Comparison of ENCODE assay signal across 22 mouse cellular contexts in the genomic region with DNA sequence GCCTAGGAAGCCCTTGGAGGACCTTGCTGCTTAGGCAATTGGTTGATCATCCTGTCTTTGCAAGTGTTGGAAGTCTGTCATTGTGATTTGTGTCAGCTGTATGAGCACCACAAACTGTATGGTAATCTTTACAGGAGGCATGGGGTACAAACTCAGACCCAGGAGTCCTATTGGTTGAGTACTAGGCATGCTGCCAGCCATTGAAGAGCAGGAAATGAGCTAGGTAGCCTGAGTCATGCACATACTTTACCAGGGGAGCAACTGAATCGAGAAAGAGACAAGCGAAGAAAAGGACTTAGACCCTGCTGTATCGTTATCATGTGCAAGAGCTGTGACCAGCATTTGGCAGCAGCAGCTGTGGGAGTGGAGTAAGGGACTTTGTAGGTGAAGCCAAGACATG. TPM values are rescaled to one million over a fixed set of nuclear protein-coding genes. Genes with fewer than 3 reads are reported as not detected.
DNase-seq lines count a peak whose midpoint lies in the region; ATAC-seq and TF ChIP-seq lines count a peak whose summit lies in the region.
"Had no signal": no experiment of that assay in that cellular context is flagged by ENCODE, and none has a peak within 500 bp of the region (broad histone marks: within the 10 kb centered on the region; RNA-seq: fewer than 3 reads in every experiment).

No protein-coding gene starts in this region.

- intact Hi-C loops in gastrocnemius, postnatal 14 days (cut with DNase I; ENCODE audit: low total_unique reads): no loop called here

- H3K27ac ChIP-seq in embryonic facial prominence, embryonic 12.5 days: no peak overlapping the region
- H3K27ac ChIP-seq in embryonic facial prominence, embryonic 10.5 days (replicated peaks): no peak overlapping the region
- H3K27ac ChIP-seq in lung, embryonic 14.5 days (ENCODE audit: low read depth): no peak overlapping the region
- H3K27ac ChIP-seq: forebrain, embryonic 13.5 days; left cerebral cortex, adult 2 months; limb, embryonic 15.5 days; midbrain, embryonic 13.5 days; neural tube, embryonic 15.5 days had no signal

- POLR2A ChIA-PET in Patski (lab: Charles Lee): interaction anchor here (1.3 to 1.4 kb wide), 2 partner anchors 9 to 119 kb away, joined by 4 to 5 read pairs; a partner anchor contains a TSS

- peaks cover 99% of the 10 kb centered on the region for H3K36me3 ChIP-seq in embryonic facial prominence, embryonic 12.5 days
- peaks cover 100% of the 10 kb centered on the region for H3K36me3 ChIP-seq in embryonic facial prominence, embryonic 10.5 days (replicated peaks)
- H3K36me3 ChIP-seq in lung, embryonic 14.5 days (ENCODE audit: insufficient read depth): peaks cover 100% of the 10 kb centered on the region

- no peaks in the 10 kb centered on the region for H3K9me3 ChIP-seq in embryonic facial prominence, embryonic 12.5 days
- H3K9me3 ChIP-seq in embryonic facial prominence, embryonic 10.5 days: no peaks in the 10 kb centered on the region
- no peaks in the 10 kb centered on the region for H3K9me3 ChIP-seq in lung, embryonic 14.5 days (ENCODE audit: low read depth, low read length)
- H3K9me3 ChIP-seq: forebrain, embryonic 13.5 days; limb, embryonic 15.5 days; midbrain, embryonic 13.5 days; neural tube, embryonic 15.5 days had no signal

- 0 out of 2 replicates have a peak overlapping the region, but pooled peaks have one; percentile 7 for H3K9ac ChIP-seq in embryonic facial prominence, embryonic 12.5 days
- H3K9ac ChIP-seq in lung, embryonic 14.5 days: no peak overlapping the region
- H3K9ac ChIP-seq: forebrain, embryonic 13.5 days; limb, embryonic 15.5 days; midbrain, embryonic 13.5 days; neural tube, embryonic 15.5 days had no signal

- no peaks in the 10 kb centered on the region for H3K27me3 ChIP-seq in embryonic facial prominence, embryonic 12.5 days
- no peaks in the 10 kb centered on the region for H3K27me3 ChIP-seq in embryonic facial prominence, embryonic 10.5 days (replicated peaks; ENCODE audit: low read depth, poor library complexity, severe bottlenecking)
- no peaks in the 10 kb centered on the region for H3K27me3 ChIP-seq in lung, embryonic 14.5 days (ENCODE audit: insufficient read depth, low read length)
- H3K27me3 ChIP-seq in Patski: no peaks in the 10 kb centered on the region
- H3K27me3 ChIP-seq: forebrain, embryonic 13.5 days; limb, embryonic 15.5 days; midbrain, embryonic 13.5 days; neural tube, embryonic 15.5 days had no signal

- no peak overlapping the region for H3K4me3 ChIP-seq in embryonic facial prominence, embryonic 12.5 days
- no peak overlapping the region for H3K4me3 ChIP-seq in embryonic facial prominence, embryonic 10.5 days
- no peak overlapping the region for H3K4me3 ChIP-seq in lung, embryonic 14.5 days (ENCODE audit: low read depth, low read length)
- H3K4me3 ChIP-seq: erythroblast, embryonic 14.5 days; forebrain, embryonic 13.5 days; left cerebral cortex, adult 2 months; limb, embryonic 15.5 days; midbrain, embryonic 13.5 days; neural tube, embryonic 15.5 days had no signal

- no peak for ATAC-seq in embryonic facial prominence, embryonic 12.5 days (ENCODE audit: insufficient number of reproducible peaks, insufficient read depth, low FRiP score, low TSS enrichment)
- no peak for ATAC-seq in lung, embryonic 14.5 days (ENCODE audit: insufficient read depth)
- peak; percentile 78 for ATAC-seq in Patski
- ATAC-seq in megakaryocyte-erythroid progenitor cell, adult 5-6 weeks (replicated peaks; ENCODE audit: low FRiP score, low TSS enrichment, poor library complexity, severe bottlenecking): peak; percentile 73
- ATAC-seq: activated CD4-positive, CD25-positive, alpha-beta regulatory T cell, adult 4 months; forebrain, embryonic 13.5 days; midbrain, embryonic 13.5 days had no signal

- 83% methylated on average over 3 of the region's 3 CpGs for WGBS in embryonic facial prominence, embryonic 12.5 days
- 90% methylated on average over 3 of the region's 3 CpGs for WGBS in embryonic facial prominence, embryonic 10.5 days
- WGBS in lung, embryonic 14.5 days: 75% methylated on average over 3 of the region's 3 CpGs

- H3K4me2 ChIP-seq in embryonic facial prominence, embryonic 12.5 days (replicated peaks): no peak overlapping the region
- no peak overlapping the region for H3K4me2 ChIP-seq in lung, embryonic 14.5 days
- H3K4me2 ChIP-seq: forebrain, embryonic 13.5 days; limb, embryonic 15.5 days; midbrain, embryonic 13.5 days; neural tube, embryonic 15.5 days had no signal

- in situ Hi-C loops in Patski (cut with MboI; ENCODE audit: low pct_unique_long_range_greater_than_20kb): loop anchor here (10.0 kb wide), 1 partner anchor 1778 kb away; no protein-coding TSS in a partner anchor

- no peak for TF ChIP-seq CTCF in lung, embryonic 14.5 days (IDR thresholded peaks at IDR 0.05; ENCODE audit: low read depth)
- no peak for TF ChIP-seq CTCF in Patski (IDR thresholded peaks at IDR 0.05)

- peaks cover 5% of the 10 kb centered on the region for H3K4me1 ChIP-seq in embryonic facial prominence, embryonic 12.5 days
- peaks cover 28% of the 10 kb centered on the region for H3K4me1 ChIP-seq in embryonic facial prominence, embryonic 10.5 days
- no peaks in the 10 kb centered on the region for H3K4me1 ChIP-seq in lung, embryonic 14.5 days (ENCODE audit: insufficient read depth)

- DNase-seq in embryonic facial prominence, embryonic 10.5 days (ENCODE audit: low spot score): no peak
- DNase-seq in lung, embryonic 14.5 days: peak; percentile 40
- no peak for DNase-seq in lung, postnatal 4 days
- DNase-seq in Patski (ENCODE audit: low read depth, low spot score): peak; percentile 69
- DNase-seq in adrenal gland, postnatal 36 days: no peak
- DNase-seq in gastrocnemius, postnatal 14 days: no peak
- DNase-seq: cerebellum, adult 2 months; cerebellum, postnatal 36 days; gastrocnemius, postnatal 10 days; heart, adult 18-20 months; kidney, adult 8-10 months; lung, postnatal 36 days; right cerebral cortex, postnatal 25 days had no signal

- CTCF ChIA-PET in Patski (lab: Charles Lee): interaction anchor here (0.8 to 2.0 kb wide), 4 partner anchors 9 to 18 kb away, joined by 3 to 9 read pairs (median 4); a partner anchor contains a TSS

RNA-seq across cellular contexts. Expression of a gene that starts 8.1 kb away (rescaled TPM):
- 13.1 and 14.9 TPM in 2 replicates for polyA plus RNA-seq in embryonic facial prominence, embryonic 12.5 days (2016; fragmentation: Nextera tagmentation; extraction: Ambion mirVana)
- polyA plus RNA-seq in embryonic facial prominence, embryonic 10.5 days (2016; fragmentation: Nextera tagmentation; extraction: Ambion mirVana): 8.6 and 9.9 TPM in 2 replicates
- 6.5 and 6.8 TPM in 2 replicates for polyA plus RNA-seq in lung, embryonic 14.5 days (2014; fragmentation: Nextera tagmentation; extraction: Ambion mirVana)
- 51.1 TPM for polyA plus RNA-seq in Patski (2021)
- total RNA-seq in megakaryocyte-erythroid progenitor cell, adult 5-6 weeks (2014; fragmentation: Nextera tagmentation): 14.9 and 28.0 TPM in 2 replicates
- 25.1 and 44.2 TPM in 2 replicates for total RNA-seq in megakaryocyte-erythroid progenitor cell, adult 5-6 weeks (2017)
- total RNA-seq in adrenal gland, postnatal 36 days (2021): 10 to 100 TPM; 43.0 to 44.9 TPM
- 10 to 100 TPM; 43.7 to 45.0 TPM for total RNA-seq in gastrocnemius, postnatal 14 days (2021)

RNA-seq across cellular contexts. Expression of a gene that starts 9.3 kb away (rescaled TPM):
- polyA plus RNA-seq in embryonic facial prominence, embryonic 12.5 days (2016; fragmentation: Nextera tagmentation; extraction: Ambion mirVana): 618 and 631 TPM in 2 replicates
- 909 and 921 TPM in 2 replicates for polyA plus RNA-seq in embryonic facial prominence, embryonic 10.5 days (2016; fragmentation: Nextera tagmentation; extraction: Ambion mirVana)
- 548 and 630 TPM in 2 replicates for polyA plus RNA-seq in lung, embryonic 14.5 days (2014; fragmentation: Nextera tagmentation; extraction: Ambion mirVana)
- polyA plus RNA-seq in Patski (2021): 316 TPM
- total RNA-seq in megakaryocyte-erythroid progenitor cell, adult 5-6 weeks (2014; fragmentation: Nextera tagmentation): 333 and 334 TPM in 2 replicates
- total RNA-seq in megakaryocyte-erythroid progenitor cell, adult 5-6 weeks (2017): 395 and 441 TPM in 2 replicates
- total RNA-seq in adrenal gland, postnatal 36 days (2021): 100 to 1,000 TPM; 246 to 260 TPM
- total RNA-seq in gastrocnemius, postnatal 14 days (2021): 100 to 1,000 TPM; 130 to 143 TPM

RNA-seq across cellular contexts. Expression of a gene that starts 9.4 kb away (rescaled TPM):
- 10.0 and 10.8 TPM in 2 replicates for polyA plus RNA-seq in embryonic facial prominence, embryonic 12.5 days (2016; fragmentation: Nextera tagmentation; extraction: Ambion mirVana)
- polyA plus RNA-seq in embryonic facial prominence, embryonic 10.5 days (2016; fragmentation: Nextera tagmentation; extraction: Ambion mirVana): 8.3 and 8.6 TPM in 2 replicates
- polyA plus RNA-seq in lung, embryonic 14.5 days (2014; fragmentation: Nextera tagmentation; extraction: Ambion mirVana): 4.7 and 5.6 TPM in 2 replicates
- 8.1 TPM for polyA plus RNA-seq in Patski (2021)
- total RNA-seq in megakaryocyte-erythroid progenitor cell, adult 5-6 weeks (2014; fragmentation: Nextera tagmentation): 2.2 and 3.4 TPM in 2 replicates
- total RNA-seq in megakaryocyte-erythroid progenitor cell, adult 5-6 weeks (2017): 2.3 and 4.0 TPM in 2 replicates
- 10 to 100 TPM; 10.1 to 10.3 TPM for total RNA-seq in adrenal gland, postnatal 36 days (2021)
- total RNA-seq in gastrocnemius, postnatal 14 days (2021): 1 to 10 TPM; 1.8 to 2.2 TPM

RNA-seq across cellular contexts. Expression of a gene that starts 37.5 kb away (rescaled TPM):
- 29.0 and 30.4 TPM in 2 replicates for polyA plus RNA-seq in embryonic facial prominence, embryonic 12.5 days (2016; fragmentation: Nextera tagmentation; extraction: Ambion mirVana)
- polyA plus RNA-seq in embryonic facial prominence, embryonic 10.5 days (2016; fragmentation: Nextera tagmentation; extraction: Ambion mirVana): 31.3 and 33.0 TPM in 2 replicates
- 23.4 and 25.3 TPM in 2 replicates for polyA plus RNA-seq in lung, embryonic 14.5 days (2014; fragmentation: Nextera tagmentation; extraction: Ambion mirVana)
- 22.4 TPM for polyA plus RNA-seq in Patski (2021)
- 14.0 and 20.9 TPM in 2 replicates for total RNA-seq in megakaryocyte-erythroid progenitor cell, adult 5-6 weeks (2014; fragmentation: Nextera tagmentation)
- total RNA-seq in megakaryocyte-erythroid progenitor cell, adult 5-6 weeks (2017): 14.8 and 16.7 TPM in 2 replicates
- 10 to 100 TPM; 15.9 to 17.4 TPM for total RNA-seq in adrenal gland, postnatal 36 days (2021)
- total RNA-seq in gastrocnemius, postnatal 14 days (2021): 10 to 100 TPM in 1 of 2 experiments, 1 to 10 TPM in 1; 9.5 to 10.9 TPM

RNA-seq across cellular contexts. Expression of a gene that starts 56.5 kb away (rescaled TPM):
- polyA plus RNA-seq in embryonic facial prominence, embryonic 12.5 days (2016; fragmentation: Nextera tagmentation; extraction: Ambion mirVana): 3.8 TPM in 2 replicates
- 3.2 and 3.7 TPM in 2 replicates for polyA plus RNA-seq in embryonic facial prominence, embryonic 10.5 days (2016; fragmentation: Nextera tagmentation; extraction: Ambion mirVana)
- polyA plus RNA-seq in lung, embryonic 14.5 days (2014; fragmentation: Nextera tagmentation; extraction: Ambion mirVana): 4.6 and 5.5 TPM in 2 replicates
- 23.5 TPM for polyA plus RNA-seq in Patski (2021)
- total RNA-seq in megakaryocyte-erythroid progenitor cell, adult 5-6 weeks (2014; fragmentation: Nextera tagmentation): 22.1 and 31.5 TPM in 2 replicates
- 20.1 and 28.4 TPM in 2 replicates for total RNA-seq in megakaryocyte-erythroid progenitor cell, adult 5-6 weeks (2017)
- 10 to 100 TPM; 17.8 to 23.7 TPM for total RNA-seq in adrenal gland, postnatal 36 days (2021)
- total RNA-seq in gastrocnemius, postnatal 14 days (2021): 1 to 10 TPM; 7.6 to 7.7 TPM

Comparison
In these comparisons a context has a peak if more than half of its experiments do, and no peak if none do; other contexts are left out.
1. DNase-seq: peak in lung, embryonic 14.5 days (single experiment) and Patski (single experiment); none in embryonic facial prominence, embryonic 10.5 days (single experiment), lung, postnatal 4 days (0 of 2), adrenal gland, postnatal 36 days (0 of 2) and gastrocnemius, postnatal 14 days (single experiment).
2. ATAC-seq: peak in Patski (single experiment) and megakaryocyte-erythroid progenitor cell, adult 5-6 weeks (single experiment); none in embryonic facial prominence, embryonic 12.5 days (single experiment) and lung, embryonic 14.5 days (single experiment).